Mouse (Mus musculus): ENCODE measurements around the gene Hypk.
"Not testable (repeated sequence)": the region's sequence is repeated elsewhere in the genome, so short reads cannot be mapped to it uniquely, and the experiment has no call there.

The Hypk gene

DNA sequence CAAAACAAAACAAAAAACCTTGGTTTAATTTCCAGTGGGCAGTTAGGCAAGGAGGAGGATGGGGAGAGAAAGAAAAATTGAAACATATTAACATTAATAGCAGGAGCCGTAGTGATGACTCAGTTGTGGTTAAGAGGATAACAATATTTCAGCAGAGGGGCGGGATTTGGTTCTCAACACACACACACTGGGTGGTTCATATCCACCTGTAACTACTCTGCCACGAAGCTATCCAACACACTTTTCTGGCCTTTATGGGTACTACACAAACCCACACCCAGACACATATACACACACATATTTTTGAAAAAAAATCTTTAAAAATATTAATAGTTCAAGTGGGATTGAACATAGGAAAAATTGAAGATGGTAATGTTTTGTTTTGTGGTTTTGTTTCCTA lies 6.1 kb upstream of the Hypk start:
- in situ Hi-C loops (cut with MboI, MseI): no loop called here

DNA sequence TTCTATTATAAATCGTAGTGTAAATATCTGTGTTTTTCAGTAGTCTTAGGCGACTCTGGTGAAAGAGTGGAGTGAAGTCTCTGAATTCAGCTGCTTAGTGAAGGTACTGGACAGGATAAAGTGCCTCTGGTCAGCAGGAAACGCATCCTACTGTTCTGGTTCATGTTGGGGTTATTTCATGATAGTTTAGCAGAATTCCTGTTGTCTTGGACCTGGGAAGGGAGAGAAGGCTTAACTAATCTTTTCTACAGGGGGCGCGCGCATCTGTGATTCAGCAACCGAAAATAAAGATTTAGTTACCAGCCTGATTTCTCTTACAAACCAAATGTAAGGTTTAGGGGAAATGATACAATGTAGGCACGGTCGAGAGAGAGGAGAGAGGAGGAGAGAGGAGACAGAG lies 5.0 kb upstream of the Hypk start:
- in situ Hi-C loops (cut with MboI, MseI): no loop called here

DNA sequence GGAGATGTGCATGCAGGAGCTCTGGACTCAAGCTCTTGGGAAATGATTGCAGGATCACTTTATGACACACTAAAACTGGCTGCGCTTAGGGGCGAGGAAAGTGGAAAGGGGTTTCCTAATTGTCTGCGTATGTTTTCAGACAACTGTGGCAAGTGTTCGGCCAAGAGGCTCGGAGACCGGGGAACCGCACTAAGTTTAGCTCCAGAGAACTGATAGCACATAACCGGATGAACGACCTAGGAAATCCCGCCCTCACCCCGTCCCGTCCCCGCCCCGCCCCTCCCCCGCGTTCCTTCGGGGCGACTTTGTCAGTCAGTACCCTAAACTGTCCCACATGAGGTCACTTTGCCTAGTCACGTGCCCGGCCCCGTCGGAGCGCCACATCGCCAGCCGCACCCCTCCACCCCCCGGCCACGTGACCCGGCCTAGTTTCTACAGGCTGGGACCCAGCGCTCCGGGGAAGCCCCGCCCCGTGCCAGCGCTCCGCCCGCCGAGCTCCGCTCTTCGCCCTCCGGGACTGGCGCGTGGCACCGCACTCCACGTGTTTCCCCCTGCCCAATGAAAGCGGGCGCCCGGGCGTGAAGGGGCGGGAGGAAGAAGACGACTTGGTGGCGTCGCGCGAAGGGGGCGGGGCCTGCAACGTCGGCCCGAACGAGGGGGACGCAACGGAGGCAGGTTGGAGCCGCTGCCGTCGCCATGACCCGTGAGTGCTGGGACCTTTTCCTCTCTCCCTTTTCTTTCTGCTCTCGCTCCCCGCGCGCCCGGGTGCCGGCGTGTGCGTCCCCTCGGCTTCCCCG lies 4.2 kb upstream of the Hypk start, which contains the start of gene Serf2:
Gene Serf2 (plus strand): TSS at position 457 of the 797 bp plus-strand sequence.
- in situ Hi-C loops (cut with MboI, MseI): no loop called here

DNA sequence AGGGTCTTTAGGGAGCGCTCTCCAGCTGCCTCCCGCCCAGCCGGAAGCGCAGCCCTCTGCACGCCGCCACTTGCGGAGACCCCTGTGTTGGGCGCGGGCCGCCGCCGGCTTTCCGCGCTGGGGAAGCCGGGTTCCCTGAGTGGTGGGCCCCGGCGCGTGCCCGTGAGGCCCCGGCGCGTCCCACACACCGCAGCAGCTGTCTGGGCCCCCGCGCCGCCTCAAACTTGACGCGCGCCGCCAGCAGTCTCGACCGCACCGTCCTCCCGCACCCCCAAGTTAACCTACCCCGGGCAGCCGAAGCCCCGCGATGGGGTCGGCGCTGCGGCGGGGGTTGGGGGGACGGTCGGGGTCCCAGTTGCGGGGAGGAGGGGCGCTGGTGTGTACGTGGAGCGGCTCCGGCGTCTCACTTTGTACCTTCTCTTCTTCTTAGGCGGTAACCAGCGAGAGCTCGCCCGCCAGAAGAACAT lies 3.5 kb upstream of the Hypk start:
- in situ Hi-C loops (cut with MboI, MseI): no loop called here

DNA sequence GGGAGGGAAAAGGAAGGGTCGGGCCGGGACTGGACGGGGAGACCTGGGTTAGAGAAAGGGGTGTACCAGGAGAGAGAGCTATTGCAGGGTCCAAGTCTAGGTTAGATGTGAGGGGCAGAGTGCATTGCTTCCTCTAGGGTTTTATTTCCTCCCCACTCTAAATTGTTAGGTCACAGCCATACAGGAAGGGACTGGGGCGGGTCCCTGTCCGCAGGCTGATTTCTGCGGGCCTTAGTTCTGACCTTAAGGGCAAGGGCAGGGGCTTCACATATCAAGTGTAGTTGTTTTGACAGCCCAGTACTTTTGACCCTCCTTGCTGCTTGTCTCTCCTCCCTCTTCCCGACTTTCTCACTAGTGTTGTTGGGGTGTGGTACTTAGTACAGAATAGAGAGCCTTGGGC lies 3.0 kb upstream of the Hypk start:
- in situ Hi-C loops (cut with MboI, MseI): no loop called here

DNA sequence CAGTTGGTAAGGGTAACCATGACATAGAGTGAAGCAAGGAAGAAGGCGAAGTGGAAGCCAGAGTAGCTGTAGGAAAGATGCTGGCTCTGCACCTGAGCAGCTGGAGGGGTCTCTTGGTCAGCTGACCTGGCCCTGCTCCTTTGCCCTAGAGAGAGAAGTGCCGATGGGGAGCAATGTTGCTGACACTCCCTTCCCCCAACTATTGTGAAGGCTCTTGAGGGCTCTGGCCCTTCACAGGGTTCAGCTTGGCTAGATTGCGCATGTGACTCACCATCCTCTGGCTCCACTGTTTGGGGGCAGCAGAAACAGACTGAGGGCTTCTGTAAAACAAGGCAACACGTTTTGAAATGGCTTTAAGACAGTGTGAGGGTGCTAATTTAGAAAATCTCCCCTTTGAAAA lies 729 bp upstream of the Hypk start:
- in situ Hi-C loops (cut with MboI, MseI): no loop called here

DNA sequence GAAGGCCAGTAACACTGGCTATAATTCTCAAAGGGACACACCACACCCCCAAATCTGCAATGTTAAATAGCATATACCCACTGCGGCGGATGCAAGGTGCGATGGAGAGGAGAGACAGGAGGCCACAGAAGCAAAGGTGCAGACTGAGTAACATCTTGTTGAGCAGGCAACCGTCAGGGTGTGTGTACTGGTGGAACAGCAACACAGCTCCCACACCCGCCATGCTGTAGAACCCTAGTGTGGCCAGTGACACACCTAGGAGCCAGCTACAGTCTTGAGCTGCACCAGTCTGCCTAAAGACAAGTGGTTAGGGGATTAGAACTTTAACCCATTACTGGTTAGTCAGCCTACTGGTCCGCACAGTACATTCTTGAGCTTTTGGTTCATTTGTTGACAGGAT lies 827 bp downstream of the Hypk start:
- in situ Hi-C loops (cut with MboI, MseI): no loop called here

DNA sequence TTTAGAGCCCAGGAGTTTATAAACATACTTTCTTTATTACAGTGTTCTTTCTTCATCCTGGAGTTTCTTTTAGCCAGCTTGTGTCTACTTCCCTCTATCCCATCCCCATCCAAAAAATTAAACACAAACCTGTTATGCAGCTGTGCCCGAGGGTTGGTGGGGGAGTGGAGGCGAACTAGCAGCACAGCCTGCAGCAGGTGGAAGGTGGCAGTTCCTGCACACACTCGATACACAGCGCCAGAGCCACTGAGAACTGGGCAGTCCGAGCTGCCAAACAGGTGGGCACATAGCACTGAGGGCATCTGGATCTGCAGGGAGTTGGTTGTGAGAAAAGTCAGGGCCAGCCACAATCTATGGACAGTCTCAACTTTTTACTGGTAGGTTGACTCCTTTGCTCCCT lies 2.4 kb downstream of the Hypk start:
- in situ Hi-C loops (cut with MboI, MseI): loop anchor here in 1 of 2 experiments (5.0 kb wide), 1 partner anchor 42 kb away; no protein-coding TSS in a partner anchor

DNA sequence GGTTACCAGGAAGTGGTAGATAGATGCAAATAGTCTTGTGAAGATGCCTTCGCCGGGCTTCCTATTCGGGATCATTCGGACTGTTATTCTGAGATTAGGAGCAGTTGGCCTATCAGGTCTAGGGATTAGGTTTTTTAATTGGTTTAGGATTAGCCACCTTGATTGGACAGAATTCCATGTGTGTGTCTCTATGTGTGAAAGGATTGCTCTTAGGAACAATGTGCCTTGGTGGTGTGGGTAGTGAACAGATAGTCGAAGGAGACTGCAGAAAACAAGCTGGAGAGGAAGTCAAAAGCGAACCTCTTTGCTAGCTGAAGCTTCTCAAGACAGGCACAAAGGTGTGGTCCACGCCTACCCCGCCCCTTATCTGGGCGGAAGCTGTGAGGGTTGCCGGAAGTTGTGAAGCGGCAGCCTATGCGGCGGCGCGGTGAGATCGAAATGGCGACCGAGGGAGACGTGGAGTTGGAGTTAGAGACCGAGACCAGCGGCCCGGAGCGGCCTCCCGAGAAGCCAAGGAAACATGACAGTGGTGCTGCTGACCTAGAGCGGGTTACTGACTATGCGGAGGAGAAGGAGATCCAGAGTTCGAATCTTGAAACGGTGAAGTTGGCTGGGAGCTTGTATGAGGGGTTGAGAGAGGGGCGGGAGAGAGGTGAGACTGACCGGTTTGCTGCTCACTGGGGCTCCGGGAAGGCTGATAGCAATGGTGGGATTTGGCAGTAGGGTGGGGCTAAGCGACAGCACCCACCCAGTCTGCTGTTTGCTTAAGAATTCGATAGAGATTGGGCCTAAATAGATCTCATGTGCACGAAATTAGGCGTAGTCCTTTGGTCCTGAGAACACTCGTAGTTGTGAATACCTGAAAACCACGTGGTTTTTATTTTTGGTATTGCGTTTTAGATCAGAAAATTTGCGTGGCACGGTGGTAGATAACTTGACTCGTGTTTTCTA lies 3.9 kb downstream of the Hypk start, which contains the start of gene Serinc4:
Gene Serinc4 (minus strand): TSS at position 90 of the 951 bp plus-strand sequence.
- in situ Hi-C loops (cut with MboI, MseI): loop anchor here in 1 of 2 experiments (5.0 kb wide), 1 partner anchor 40 kb away; no protein-coding TSS in a partner anchor

DNA sequence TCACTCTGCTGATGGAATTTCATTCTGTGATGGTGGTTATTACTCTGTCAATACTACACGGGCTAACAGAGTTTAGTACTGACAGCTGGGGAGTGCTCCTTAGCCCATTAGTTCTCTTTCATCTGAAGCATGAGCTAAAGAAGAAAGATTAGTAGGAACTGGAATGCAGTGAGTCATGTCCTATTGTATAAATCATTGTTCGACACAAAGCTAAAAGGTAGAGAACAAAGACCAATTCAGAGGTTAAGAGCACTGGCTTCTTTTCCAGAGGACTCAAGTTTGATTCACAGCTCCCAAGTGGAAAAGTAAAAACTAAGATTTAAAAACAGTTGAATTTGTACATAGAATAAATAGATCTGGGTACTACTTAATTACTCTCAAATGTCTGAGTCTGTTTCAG lies 7.0 kb downstream of the Hypk start:
- in situ Hi-C loops (cut with MboI, MseI): no loop called here

DNA sequence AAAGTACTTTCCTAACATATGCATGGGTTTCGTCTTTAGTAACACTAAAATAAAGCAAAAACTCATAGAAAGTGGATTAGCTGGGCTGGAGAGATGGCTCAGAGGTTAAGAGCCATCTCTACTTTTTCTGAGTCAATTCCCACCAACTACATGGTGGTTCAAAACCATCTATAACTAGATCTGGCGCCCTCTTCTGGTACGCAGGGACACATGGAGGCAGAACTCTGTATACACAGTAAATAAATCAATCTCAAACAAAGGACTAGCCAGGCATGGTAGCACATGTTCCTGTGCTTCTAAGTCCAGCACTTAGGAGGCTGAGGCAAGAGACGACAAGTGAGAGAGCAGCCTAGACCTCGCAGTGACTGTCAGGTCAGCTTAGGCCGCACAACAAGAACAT lies 15.9 kb downstream of the Hypk start:
- in situ Hi-C loops (cut with MboI, MseI): not testable (repeated sequence)

DNA sequence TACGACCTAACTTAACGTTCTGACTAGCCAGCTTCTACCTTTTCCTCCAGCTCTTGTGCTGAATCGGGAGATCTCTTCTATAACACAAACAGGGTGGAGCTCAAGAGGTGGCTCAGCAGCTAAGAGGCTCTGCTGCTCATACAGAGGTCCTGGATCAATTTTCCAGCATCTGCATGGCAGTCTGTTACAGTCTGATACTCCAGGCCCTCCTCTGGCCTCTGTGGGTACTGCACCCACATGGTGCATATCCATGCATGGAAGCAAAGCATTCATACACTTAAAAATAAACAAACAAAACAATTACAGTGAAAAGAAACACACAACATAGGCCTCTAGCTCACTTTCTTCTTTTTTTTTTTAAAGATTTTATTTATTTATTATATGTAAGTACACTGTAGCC lies 19.7 kb downstream of the Hypk start:
- in situ Hi-C loops (cut with MboI, MseI): loop anchor here in 1 of 2 experiments (5.0 kb wide), 1 partner anchor 35 kb away; the partner anchor contains the start of genes Mfap1a and Wdr76

DNA sequence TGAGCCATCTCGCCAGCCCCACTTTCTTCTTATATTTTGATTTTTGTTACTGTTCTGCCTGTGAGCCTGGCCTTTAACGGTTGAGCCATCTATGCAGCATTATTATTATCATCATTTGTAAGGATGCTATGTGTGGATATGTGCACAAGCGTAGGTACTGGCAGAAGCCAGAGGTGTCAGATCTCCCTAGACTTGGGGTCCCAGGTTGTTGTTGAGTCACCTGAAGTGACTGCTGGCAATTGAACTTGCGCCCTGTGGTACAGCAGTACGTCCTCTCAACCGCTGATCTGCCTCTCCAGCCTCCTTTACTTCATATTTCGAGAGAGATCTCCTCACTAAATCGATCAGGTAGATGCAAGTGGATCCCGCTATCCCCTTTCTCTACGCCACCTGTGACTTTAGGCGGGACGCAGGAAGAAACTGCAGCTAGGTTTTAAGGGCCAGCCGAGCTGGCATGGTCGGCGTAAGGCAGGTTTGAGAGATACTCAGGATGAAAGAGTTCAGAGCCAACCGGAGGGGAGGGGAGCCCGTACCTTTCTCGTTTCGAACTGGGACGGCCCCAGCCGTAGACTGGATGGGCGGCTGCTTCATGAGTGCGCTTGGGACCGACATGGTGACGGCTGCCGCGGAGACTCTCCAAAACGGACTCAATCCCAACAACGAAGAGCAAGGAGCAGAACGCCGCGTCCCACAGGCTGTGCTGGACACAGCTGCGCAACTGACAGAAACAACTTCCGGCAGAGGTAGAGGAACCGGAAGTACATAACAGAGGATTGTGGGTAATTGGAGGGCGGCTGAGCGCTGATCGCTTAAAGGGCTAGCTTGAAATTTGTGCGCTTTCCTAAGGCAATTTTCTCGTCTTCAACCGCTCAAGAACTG lies 20.4 kb downstream of the Hypk start, which contains the start of gene Mfap1b:
Gene Mfap1b (minus strand): TSS at position 767 of the 879 bp plus-strand sequence.
- in situ Hi-C loops (cut with MboI, MseI): loop anchor here in 1 of 2 experiments (5.0 kb wide), 1 partner anchor 34 kb away; the partner anchor contains the start of genes Mfap1a and Wdr76

DNA sequence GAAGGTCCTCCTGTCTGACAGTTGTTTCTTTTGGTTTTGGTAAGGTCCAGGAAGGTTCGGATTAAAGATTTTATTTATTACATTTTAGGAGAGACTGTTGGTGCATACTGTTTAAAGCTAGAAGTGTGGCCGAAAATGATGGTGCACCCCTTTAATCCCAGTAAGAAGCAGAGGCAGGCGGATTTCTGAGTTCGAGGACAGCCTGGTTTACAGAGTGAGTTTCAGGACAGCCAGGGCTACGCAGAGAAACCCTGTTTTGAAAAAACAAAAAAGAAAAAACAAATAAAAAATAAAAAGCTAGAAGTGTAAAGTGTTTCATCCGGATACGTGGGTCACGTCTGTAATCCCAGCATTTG lies 21.1 kb downstream of the Hypk start:
- in situ Hi-C loops (cut with MboI, MseI): loop anchor here in 1 of 2 experiments (5.0 kb wide), 1 partner anchor 33 kb away; the partner anchor contains the start of genes Mfap1a and Wdr76

DNA sequence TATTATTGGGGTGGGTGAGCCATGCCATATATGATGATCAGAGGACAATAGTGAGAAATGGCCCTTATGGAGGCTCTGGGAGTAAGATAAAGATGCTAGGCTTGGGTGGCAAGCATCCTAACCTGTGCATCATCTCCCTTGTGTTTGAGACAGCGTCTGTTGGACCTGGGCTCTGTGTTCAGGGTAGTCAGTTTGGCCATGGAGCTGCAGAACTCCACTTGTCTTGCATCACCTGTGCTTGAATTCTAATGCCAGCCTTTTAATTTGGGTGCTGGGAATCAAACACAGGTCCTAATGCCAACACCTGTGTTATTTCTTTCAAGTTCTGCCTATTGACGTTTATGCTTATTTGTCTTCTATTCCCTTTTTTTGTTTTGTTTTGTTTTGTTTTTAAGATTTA lies 22.2 kb downstream of the Hypk start:
- in situ Hi-C loops (cut with MboI, MseI): not testable (repeated sequence)

DNA sequence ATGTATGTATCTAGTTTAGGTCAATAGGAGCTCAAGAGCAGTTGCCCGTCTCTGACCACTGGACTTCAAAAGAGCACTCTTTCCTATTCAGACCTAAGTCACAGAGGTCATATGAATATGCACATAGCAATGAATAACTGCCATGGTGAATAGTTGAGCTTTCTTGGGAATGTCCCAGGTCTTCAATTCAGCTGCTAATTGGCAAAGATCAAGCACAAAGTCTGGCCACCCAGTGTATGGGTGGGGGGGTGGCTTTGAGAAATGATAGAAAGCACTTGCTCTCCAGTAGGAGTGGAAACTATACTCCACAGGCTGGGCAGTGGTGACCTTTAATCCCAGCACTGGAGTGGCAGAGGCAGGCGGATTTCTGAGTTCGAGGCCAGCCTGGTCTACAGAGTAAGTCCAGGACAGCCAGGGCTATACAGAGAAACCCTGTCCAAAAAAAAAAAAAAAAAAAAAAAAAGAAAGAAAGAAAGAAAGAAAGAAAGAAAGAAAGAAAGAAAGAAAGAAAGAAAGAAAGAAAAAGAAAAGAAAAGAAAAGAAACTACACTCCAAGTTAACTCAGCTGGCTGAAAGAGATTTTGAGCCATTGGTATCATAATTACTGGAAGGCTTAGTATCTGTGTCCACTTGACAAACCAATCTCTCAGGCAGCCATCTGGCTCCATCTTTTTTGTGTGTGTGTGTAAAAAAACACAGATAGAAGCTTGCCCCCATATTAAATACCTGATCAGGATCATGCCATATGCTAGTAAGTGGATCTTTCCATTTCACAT lies 24.6 kb downstream of the Hypk start:
- in situ Hi-C loops (cut with MboI, MseI): no loop called here

DNA sequence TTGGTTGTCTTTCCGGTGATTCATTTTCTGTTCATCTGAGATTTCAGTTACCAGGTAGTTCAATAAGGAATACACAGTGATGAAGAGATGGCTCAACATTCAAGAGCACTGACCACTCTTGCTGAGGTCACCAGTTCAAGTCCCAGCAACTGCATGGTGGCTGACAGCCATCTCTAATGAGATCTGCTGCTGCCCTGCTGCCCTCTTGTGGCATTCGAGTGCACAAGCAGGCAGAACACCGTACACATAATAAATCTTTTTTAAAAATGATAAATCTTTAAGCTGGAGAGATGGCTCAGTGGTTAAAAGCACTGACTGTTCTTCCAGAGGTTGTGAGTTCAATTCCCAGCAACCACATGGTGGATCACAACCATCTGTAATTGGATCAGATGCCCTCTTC lies 27.4 kb downstream of the Hypk start:
- in situ Hi-C loops (cut with MboI, MseI): no loop called here

DNA sequence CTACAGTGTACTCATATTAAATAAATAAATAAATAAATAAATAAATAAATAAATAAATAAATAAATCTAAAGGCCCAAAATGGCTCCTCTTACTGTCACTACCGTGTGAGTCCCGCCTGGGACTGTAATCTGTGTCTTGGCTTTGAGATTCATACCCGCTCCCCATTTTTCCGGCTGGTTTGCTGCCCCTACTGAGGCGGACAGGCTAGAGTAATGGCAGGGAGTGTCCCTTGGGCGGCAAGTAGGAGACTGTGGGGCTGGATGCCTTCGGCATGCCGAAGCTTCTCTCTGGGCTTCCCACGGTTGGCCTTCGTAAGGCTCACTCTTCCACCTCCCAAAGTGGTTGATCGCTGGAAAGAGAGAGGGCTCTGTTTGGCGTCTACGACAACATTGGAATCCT lies 27.8 kb downstream of the Hypk start:
- in situ Hi-C loops (cut with MboI, MseI): not testable (repeated sequence)

DNA sequence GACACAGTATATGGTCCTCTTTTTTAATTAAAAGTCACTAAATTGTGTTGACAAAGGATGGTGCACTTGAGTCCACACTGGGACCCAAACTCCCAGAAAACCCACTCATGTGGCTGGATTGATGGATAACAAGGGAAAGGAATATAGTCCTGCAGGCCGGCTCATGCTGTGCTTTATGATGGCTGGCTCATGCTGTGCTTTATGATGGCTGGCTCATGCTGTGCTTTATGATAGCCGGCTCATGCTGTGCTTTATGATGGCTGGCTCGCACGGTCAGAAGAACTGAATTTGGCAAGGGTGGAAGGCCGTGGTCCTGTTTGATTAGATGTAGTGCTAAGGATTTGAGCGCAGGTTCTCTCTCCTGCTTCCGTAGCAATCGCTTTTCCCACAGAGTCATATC lies 30.5 kb downstream of the Hypk start:
- in situ Hi-C loops (cut with MboI, MseI): no loop called here

DNA sequence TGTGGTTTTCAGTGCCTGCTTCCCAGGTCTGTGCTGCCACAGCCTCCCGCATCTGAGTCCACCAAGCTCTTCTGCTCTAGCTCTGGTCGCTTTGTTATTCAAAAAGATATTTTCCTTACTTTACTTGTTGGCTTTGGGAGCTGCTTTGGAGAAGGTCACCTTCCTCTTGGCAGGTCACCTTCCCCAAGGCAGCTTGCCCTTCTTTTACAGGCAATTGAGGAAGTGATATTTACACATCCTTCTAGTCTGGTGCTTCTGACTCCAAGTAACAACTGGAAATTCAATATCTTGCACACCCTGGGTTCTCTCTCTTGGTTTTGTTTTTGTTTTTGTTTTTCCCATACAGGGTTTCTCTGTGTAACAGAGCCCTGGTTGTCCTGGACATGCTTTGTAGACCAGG lies 31.3 kb downstream of the Hypk start:
- in situ Hi-C loops (cut with MboI, MseI): not testable (repeated sequence)
